Mouse (Mus musculus): ENCODE data around the gene Adamts16.

Gene Adamts16

DNA sequence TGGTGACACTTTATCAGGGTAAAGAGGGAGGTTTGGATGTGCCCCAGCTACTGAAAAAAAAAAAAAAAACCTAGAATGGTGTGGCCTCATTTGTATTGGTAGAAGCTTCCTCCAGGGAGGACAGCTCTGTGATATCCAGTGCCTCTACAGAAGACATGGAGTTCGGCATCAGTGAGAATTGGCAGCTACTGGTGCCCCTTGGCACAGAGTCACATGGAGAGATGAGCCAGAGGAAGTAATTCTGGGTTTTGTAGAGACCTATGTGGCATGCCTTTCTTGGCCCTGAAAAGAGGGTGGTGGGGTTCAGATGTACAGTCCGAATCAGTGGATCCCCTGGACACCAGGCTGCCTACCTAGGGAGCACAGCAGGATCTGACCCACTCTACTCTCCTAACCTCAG, 122.8 kb downstream of the Adamts16 start:
- DNase-seq (ENCODE audit: extremely low spot score, low read depth, low spot score), result no peak

DNA sequence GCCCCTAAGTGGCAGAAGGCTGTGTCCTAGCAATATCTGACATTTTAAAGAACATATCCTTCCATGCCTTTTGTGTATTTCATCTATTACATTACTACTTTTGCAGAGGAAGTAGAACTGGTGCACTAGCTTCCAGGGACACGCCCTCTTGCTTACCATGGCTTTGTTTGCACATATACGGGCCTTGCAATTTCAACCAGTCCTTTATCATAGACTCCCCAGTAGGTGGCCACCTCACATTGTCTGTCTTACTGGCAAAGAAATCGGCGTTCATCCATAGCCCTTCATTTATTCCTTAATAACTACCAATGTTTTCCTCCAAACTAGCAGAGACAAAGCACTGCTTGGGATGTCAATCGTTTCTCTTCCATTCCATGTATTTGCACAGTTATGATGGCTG, 125.6 kb downstream of the Adamts16 start:
- no peak for DNase-seq (ENCODE audit: extremely low spot score, low read depth, low spot score)

DNA sequence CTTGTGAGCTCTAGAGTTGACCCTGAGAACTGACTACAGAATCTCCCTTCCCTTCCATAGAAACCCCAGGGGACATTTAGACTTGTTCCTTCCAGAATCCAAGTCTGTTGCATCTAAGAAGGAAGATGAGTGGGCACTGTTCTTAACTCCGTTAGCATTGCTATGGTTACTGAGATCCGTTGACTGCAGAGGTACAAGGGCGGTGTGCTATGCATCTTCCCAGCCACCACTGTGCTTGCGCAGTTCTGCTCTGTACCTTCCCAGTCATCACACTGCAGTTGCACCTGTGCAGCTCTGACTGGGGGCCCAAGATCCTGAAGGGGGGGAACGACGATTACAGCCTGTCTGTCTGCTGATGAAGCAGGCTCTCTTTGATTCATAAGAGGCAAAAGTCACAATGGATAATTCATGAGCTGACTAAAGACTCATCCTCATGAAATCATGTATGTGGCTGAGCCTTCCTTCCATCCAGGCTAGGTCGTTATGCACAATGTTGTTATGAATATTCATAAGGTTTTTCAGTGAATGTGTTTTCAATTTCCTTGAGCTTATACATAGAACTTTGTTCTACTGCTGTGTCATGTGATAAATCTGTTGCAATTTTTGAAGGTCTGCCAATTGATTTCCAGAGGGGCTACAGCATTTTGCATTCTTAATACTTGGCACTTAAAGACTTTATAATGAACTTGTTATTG, 127.4 kb downstream of the Adamts16 start:
- no peak for DNase-seq (ENCODE audit: extremely low spot score, low read depth, low spot score)

DNA sequence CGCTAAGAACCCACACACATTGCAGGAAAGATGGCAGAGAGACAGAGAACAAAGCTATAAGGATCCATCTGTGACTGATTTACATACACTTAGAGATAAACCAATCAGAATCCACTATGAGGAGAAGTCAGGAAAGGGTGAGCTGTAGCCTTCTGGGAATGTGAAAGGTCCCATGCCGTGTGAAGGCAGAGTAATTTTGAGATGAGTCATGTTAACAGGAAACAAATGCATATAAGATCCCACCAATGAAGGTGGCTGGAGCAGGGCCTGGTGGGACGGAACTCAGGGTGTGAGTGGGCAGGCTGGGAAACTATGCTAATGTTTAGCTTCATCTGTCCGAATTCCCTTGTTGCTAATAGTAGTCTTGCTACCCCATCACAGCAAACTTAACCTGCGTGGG, 128.3 kb downstream of the Adamts16 start:
- no peak for DNase-seq (ENCODE audit: extremely low spot score, low read depth, low spot score)

DNA sequence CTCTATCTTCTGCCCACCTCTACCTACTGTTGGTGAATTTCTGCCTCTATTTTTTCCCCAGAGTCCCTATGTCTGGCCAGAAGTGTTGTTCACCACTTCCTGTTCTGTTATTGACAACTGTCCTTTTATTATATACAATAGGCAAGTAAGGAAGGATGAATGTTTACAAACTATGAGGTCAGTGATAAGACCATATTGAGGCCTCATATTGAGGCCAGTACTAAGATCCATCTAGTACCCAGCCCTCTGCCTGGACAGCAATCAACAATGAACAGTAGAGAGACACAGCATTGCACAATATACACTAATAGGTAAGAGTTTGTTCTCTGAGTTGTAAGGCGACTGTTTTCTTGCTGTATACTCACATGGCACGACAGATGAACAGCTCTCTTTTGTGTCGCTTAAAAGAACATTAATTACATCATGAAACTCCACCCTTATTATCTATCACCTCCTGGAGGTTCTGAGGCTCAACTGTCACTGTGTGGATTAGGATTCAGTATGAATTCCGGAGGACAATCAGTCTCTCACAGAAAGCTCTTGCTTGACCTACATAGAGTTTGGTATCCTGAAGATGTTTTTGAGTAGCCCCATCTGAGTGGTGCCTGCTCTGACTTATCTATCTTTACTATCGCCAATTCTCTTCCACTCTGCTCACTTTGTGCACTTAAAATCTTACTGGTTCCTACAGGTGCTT, 134.3 kb downstream of the Adamts16 start:
- DNase-seq (ENCODE audit: extremely low spot score, low read depth, low spot score), result no peak

DNA sequence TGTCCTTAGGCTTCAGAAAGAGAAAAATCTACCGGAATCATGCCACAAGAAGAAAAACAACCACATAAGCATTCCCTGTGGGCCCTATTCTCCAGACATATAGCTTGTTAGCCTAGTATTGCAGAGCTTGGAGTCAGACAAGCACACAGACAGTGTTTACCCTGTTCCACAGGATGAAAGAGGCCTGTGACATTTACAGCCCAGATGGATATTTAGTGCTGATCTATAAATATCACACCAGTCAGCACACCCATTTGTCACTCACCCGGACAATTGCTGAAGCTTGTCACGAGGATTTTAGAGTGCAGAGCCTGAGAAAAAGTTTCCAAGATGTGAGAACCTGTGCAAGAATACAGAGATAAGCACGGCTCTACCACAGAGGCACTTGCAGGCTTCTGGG, 138.7 kb downstream of the Adamts16 start:
- no peak for DNase-seq (ENCODE audit: extremely low spot score, low read depth, low spot score)

DNA sequence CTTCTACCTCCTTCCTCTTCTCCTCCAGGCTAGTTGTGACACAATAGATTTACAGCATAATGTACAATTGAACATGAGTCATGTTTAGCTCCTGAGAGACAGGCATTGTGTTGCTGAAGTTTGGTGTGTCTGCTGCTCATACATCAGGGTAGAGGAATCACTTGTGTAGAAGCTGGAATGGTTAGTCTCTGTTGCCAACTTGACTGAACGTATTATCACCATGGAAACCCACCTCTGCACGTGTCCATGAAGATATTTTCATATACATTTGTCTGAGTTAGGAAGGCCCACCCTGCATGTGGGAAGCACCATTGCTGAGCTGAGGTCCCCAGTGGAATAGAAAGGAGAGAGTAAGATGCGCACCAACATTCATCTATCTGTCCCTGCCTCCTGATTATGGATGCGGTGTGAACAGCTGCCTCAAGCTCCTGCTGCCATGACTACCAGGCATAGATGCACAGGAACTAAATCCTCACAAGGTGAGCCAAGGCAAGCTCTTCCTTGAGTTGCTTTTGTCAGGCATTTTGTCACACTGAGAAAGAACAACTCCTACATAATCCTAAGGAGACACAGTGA, 142.7 kb downstream of the Adamts16 start:
- DNase-seq (ENCODE audit: extremely low spot score, low read depth, low spot score), result no peak

DNA sequence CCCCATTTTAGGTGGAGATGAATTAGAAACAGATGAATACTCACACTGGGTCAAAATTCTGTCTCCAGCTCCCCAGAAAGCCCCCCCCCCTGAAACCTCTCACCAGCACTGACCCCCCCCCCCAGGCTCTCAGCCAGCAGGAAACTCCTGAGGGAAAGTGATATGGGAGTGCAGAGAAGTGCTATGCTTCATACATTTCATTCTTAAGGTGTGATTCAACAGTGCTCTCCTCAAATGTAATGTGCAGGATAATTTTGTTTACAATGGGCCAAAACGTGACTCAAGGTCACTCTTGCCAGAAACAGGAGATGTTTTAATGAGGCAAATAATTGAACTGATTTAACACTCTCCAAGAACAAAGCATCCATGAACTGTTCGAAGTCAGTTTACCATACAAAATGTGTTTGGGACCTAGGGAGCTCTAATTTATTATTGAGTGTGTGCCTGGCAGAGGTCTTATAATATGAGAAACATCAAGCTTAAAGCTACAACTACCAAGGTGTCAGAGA, 152.1 kb downstream of the Adamts16 start:
- DNase-seq (ENCODE audit: extremely low spot score, low read depth, low spot score), result no peak

DNA sequence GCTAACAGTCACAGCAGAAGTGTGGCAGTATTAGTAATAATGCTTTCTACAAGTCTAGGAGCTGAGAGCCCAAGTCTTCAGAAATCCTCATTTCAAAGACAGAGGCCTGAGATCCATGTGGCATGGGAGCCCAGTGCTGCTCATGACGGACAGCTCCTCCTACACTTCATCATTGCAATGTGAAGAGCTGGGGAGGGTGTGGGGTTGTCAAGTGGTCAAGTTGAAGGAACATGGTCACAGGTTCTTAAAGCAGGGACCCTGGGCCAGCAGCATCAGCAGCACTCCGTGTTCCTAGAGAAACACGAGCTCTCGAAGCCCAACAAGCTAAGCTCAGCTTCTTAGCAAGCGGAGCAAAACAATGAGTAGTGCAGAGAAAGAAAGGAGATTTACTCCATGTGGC, 155.8 kb downstream of the Adamts16 start:
- DNase-seq (ENCODE audit: extremely low spot score, low read depth, low spot score), result no peak

DNA sequence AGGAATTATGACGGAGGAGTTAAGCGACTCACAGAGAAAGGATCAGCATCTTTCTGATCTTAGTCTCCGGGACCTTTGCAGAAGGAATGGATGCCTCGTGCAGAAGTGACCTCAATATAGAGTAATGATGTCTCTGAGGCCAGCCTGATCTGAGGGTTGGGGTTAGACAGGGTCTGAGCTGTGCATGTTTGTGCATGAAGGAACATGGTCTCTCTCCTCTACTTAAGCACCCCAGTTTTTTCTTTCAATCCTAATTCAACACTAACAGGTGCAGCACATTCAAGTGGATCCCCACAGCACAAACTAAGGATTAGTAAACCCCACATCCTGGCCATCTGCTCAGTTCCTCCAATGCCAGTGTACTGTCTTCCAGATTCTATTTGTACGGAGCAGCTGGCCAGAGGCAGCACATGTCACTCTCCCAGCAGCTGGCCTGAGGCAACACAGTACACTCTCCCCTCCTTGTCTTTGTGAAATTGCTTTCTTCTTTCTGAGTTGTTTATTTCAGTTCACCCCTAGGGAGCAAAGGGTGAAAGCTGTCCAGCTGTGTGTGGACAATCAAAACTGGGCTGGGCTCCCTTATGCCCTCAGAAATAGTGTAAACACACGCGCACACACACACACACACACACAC, 156.5 kb downstream of the Adamts16 start:
- no peak for DNase-seq (ENCODE audit: extremely low spot score, low read depth, low spot score)

DNA sequence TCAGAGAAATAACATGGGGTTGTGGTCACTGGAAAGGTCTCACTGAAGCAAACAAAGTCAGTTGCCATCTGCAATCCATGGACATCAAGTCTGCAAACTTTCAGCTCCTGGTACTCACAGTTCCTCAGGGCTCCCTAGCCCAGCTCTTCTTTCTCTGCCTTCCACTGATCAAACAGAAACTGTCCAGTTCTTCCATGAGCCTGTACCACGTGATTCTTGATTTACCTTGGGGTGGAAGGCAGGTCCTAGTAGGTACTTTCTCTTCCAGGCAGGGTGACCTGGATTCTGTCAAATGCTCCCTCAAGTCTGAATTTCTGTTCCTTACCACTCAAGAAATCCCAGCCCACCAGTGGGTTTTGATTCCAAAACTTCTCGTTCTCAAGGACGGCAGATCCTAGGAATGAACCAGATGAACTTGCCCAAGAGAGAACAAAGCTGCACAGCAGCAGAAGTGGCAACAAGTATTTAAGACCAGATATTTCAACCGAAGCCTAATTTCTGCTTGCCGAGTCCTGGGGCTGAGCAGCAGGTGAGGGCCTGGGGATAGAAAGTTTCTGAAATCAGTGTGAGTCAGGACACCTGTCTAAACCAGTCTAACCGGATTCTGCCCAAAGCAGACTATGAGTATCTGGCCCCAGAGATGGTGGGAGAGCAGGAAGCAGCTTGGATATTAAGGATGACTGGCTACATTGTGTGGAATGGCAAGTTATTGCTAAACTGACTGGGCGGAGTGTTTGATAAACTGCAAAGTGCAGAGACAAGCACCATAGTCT, 160.0 kb downstream of the Adamts16 start:
- DNase-seq (ENCODE audit: extremely low spot score, low read depth, low spot score), result no peak

DNA sequence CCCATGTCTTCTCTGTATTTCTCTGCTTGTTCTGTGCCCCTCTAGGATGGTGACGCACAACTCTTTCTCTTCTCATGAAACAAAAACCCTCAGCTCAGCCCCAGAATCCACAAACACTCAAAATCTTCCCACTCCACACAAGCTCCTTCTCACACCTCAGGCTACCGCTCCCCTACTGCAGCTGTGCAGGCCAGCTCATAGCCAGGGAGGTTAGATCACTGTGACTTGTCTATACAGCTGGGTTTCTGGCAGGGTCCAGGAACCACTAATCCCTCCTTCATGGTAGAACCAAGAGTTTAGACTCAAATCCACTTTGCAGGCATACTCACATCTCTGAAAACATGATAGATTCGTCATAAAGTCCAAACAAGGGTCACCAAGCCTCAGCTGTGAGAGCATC, 161.3 kb downstream of the Adamts16 start:
- DNase-seq (ENCODE audit: extremely low spot score, low read depth, low spot score), result no peak
